Mouse (Mus musculus) forebrain, postnatal 0 days (tissue): ENCODE measurements at regions not wholly inside any gene's neighbourhood (a gene's known extent, or its start where the extent isn't known, plus 50 kb on each side); places are given as distances from the start of the nearest gene placed in this dataset.

ENCODE experiments used
- ATAC-seq: fragments of 200-750 bp; cut with Nextera tagmentation; 2 replicates; pipeline ENCODE4 v1.8.0; 2017; ENCODE audit warnings: mild to moderate bottlenecking, moderate library complexity
- DNase-seq: peaks from one replicate; pipeline ENCODE4 v3.0.0-alpha.2; 2015
- H3K27ac ChIP-seq: fragments of 300-500 bp; sonication (generic); 2 replicates; pipeline ENCODE4 v1.5.1; 2014; ENCODE audit warnings: low read depth, mild to moderate bottlenecking, antibody characterized with exemption, low read length, moderate library complexity, mixed read lengths
- H3K27me3 ChIP-seq: fragments of 300-500 bp; sonication (generic); 2 replicates; pipeline ENCODE4 v1.6.1; 2014; ENCODE audit warnings: mild to moderate bottlenecking, low read length, mixed read lengths; ENCODE audit not compliant: insufficient read depth
- H3K36me3 ChIP-seq: fragments of 300-500 bp; sonication (generic); 2 replicates; pipeline ENCODE4 v1.6.1; 2014; ENCODE audit warnings: mild to moderate bottlenecking, moderate library complexity; ENCODE audit not compliant: insufficient read depth
- H3K4me1 ChIP-seq: fragments of 300-500 bp; sonication (generic); 2 replicates; pipeline ENCODE4 v1.6.1; 2014; ENCODE audit warnings: antibody characterized with exemption; ENCODE audit not compliant: insufficient read depth
- H3K4me2 ChIP-seq: fragments of 300-500 bp; sonication (generic); 2 replicates; pipeline ENCODE4 v1.6.1; 2014; ENCODE audit warnings: low read depth, mild to moderate bottlenecking, moderate library complexity
- H3K4me3 ChIP-seq: fragments of 300-500 bp; sonication (generic); 2 replicates; pipeline ENCODE4 v1.5.1; 2014; ENCODE audit warnings: low read depth, low read length, mixed read lengths
- H3K9ac ChIP-seq: fragments of 300-500 bp; sonication (generic); 2 replicates; pipeline ENCODE4 v1.6.1; 2014; ENCODE audit warnings: mild to moderate bottlenecking
- H3K9me3 ChIP-seq: fragments of 300-500 bp; sonication (generic); 2 replicates; pipeline ENCODE4 v1.6.1; 2016; ENCODE audit warnings: low read length
- CTCF ChIP-seq: sonication (generic); IDR thresholded peaks from 2 replicates; pipeline ENCODE4 v1.5.1; 2016; ENCODE audit warnings: antibody characterized with exemption, control low read depth, low read depth
- WGBS: fragments of 180-500 bp; shearing (Covaris S2); extraction: QIAGEN DNeasy Blood & Tissue Kit; methylation state at CpG from one replicate; pipeline ENCODE4 v1.1.7; 2014; 5-methylcytosine and 5-hydroxymethylcytosine counted together

- H3K4me3 ChIP-seq = no peak overlapping the region
- DNase-seq (no peak), ATAC-seq (no peak)
- H3K4me1 ChIP-seq = no peaks in the 10 kb centered on the region
- TF ChIP-seq CTCF = peak; percentile 31
- no peak overlapping the region for H3K4me2 ChIP-seq
- H3K9ac ChIP-seq = no peak overlapping the region
- H3K27me3 ChIP-seq = no peaks in the 10 kb centered on the region
- 79% methylated on average over 7 of the region's 7 CpGs for WGBS
- H3K36me3 ChIP-seq = no peaks in the 10 kb centered on the region
- H3K27ac ChIP-seq = no peak overlapping the region
- H3K9me3 ChIP-seq = no peaks in the 10 kb centered on the region
These were observed 173.9 kb upstream of the Ubl3 start for GRCm38 (mm10) chr5:148726442-148726841.

DNA sequence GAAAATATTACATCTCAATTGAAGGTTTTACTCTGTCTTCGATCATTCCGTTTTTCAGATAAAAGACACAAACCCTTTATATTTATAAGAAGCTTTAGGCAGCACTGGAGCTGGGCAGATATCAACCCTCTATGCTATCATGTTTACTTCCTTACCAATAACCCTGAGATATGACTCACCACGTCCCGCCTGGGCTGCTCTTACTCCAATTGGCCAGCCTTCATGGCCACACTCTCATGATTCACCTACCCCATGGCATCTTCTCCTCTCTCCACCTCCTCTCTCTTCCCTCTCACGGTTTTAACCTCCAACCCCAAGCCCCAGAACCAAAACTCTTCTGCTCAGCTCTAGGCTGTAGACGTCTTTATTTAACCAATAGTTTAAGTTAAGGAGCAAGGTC lies 171.9 kb upstream of the Ubl3 start:
- no peak for DNase-seq
- Histone ChIP-seq H3K4me3 (no peak overlapping the region), H3K27me3 (no peaks in the 10 kb centered on the region), H3K4me1 (no peaks in the 10 kb centered on the region), H3K27ac (no peak overlapping the region), H3K9me3 (no peaks in the 10 kb centered on the region), H3K36me3 (no peaks in the 10 kb centered on the region), H3K4me2 (no peak overlapping the region), H3K9ac (no peak overlapping the region)
- no peak for ATAC-seq
- WGBS = 92% methylated on average over 6 of the region's 6 CpGs
- no peak for TF ChIP-seq CTCF

DNA sequence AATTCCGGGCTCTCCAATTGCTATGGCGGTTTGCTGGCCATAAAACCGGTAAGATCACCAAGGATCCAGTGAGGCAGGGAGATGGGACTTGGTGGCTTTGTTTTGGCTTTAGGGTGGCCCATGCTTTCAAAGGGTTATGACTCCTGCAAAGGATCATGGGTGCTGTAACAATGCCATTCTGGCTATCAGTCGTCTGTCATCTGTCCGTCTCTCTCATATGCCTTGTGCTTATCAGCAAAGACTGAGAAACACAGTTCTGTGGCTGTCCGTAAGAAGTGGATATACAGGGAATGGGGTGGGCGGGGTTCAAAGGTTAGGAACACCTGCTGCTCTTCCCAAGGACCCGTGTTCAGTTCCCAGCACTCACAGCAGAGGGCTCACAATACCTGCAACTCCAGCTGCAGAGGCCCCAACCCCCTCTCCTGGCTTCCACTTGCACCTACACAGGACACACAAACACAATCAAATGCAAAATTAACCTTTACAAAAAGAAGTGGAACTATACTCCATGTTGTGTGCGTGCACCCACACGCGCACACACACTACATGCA lies 171.2 kb upstream of the Ubl3 start:
- Histone ChIP-seq H3K9ac (no peak overlapping the region), H3K9me3 (no peaks in the 10 kb centered on the region), H3K4me1 (no peaks in the 10 kb centered on the region), H3K27ac (no peak overlapping the region), H3K4me2 (no peak overlapping the region), H3K27me3 (no peaks in the 10 kb centered on the region), H3K36me3 (no peaks in the 10 kb centered on the region), H3K4me3 (no peak overlapping the region)
- 95% methylated on average over 11 of the region's 11 CpGs for WGBS
- no peak for TF ChIP-seq CTCF
- ATAC-seq = no peak
- DNase-seq = no peak

GRCm38 (mm10) chr5:148720604-148721003 lies 168.0 kb upstream of the Ubl3 start:
- Histone ChIP-seq H3K27me3 (no peaks in the 10 kb centered on the region), H3K4me2 (no peak overlapping the region), H3K9ac (no peak overlapping the region), H3K9me3 (no peaks in the 10 kb centered on the region), H3K4me3 (no peak overlapping the region), H3K27ac (no peak overlapping the region), H3K36me3 (no peaks in the 10 kb centered on the region), H3K4me1 (no peaks in the 10 kb centered on the region)
- ATAC-seq (no peak), DNase-seq (no peak)
- 93% methylated on average over 5 of the region's 5 CpGs for WGBS
- TF ChIP-seq CTCF = no peak

GRCm38 (mm10) chr5:148716633-148717032 lies 164.0 kb upstream of the Ubl3 start:
- Histone ChIP-seq H3K4me2 (no peak overlapping the region), H3K9me3 (no peaks in the 10 kb centered on the region), H3K9ac (no peak overlapping the region), H3K27ac (no peak overlapping the region), H3K27me3 (no peaks in the 10 kb centered on the region), H3K4me3 (no peak overlapping the region), H3K4me1 (no peaks in the 10 kb centered on the region), H3K36me3 (no peaks in the 10 kb centered on the region)
- no peak for TF ChIP-seq CTCF
- ATAC-seq (no peak), DNase-seq (no peak)
- 94% methylated on average over 6 of the region's 6 CpGs for WGBS

- ATAC-seq (peak; percentile 20; the same call in 1 of the 2 replicates), DNase-seq (no peak)
- H3K27ac ChIP-seq = no peak overlapping the region
- 77% methylated on average over 15 of the region's 15 CpGs for WGBS
- no peaks in the 10 kb centered on the region for H3K36me3 ChIP-seq
- TF ChIP-seq CTCF = no peak
- no peak overlapping the region for H3K4me2 ChIP-seq
- no peaks in the 10 kb centered on the region for H3K4me1 ChIP-seq
- H3K27me3 ChIP-seq = no peaks in the 10 kb centered on the region
- H3K4me3 ChIP-seq = no peak overlapping the region
- H3K9ac ChIP-seq = no peak overlapping the region
- no peaks in the 10 kb centered on the region for H3K9me3 ChIP-seq
These were observed 162.8 kb upstream of the Ubl3 start for GRCm38 (mm10) chr5:148715218-148715991.

DNA sequence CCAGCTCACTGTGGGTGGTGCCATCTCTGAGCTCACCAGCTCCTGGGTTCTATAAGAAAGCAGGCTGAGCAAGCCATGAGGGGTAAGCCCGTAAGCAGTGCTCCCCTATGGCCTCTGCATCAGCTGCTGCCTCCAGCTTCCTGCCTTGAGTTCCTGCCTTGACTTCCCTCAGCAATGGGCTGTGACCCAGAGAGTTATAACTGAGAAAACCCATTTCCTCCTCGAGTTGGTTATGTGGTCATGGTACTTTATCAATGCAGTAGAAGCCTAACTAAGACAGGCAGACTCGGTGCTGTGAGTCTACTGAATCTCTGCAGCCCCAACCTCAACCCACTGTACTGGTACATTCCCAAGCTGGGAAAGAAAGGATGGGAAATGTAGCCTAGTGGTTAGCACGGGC lies 162.2 kb upstream of the Ubl3 start:
- no peaks in the 10 kb centered on the region for H3K36me3 ChIP-seq
- DNase-seq = no peak
- WGBS = 93% methylated on average over 4 of the region's 4 CpGs
- no peak overlapping the region for H3K4me3 ChIP-seq
- no peak overlapping the region for H3K9ac ChIP-seq
- H3K4me2 ChIP-seq = no peak overlapping the region
- no peaks in the 10 kb centered on the region for H3K4me1 ChIP-seq
- H3K27me3 ChIP-seq = no peaks in the 10 kb centered on the region
- no peaks in the 10 kb centered on the region for H3K9me3 ChIP-seq
- no peak overlapping the region for H3K27ac ChIP-seq
- no peak for ATAC-seq
- TF ChIP-seq CTCF = no peak
